Mouse (Mus musculus): ENCODE results near the gene Bicral. TPM values are rescaled to one million over a fixed set of nuclear protein-coding genes. Genes with fewer than 3 reads are reported as not detected.
A peak's percentile ranks its signal among the peaks of the same experiment; 100 is the strongest.
"Not testable (repeated sequence)": the region's sequence is repeated elsewhere in the genome, so short reads cannot be mapped to it uniquely, and the experiment has no call there.

Bicral gene
- total RNA-seq, 2 experiments from 2014 or later, result 15.0 to 16.7 TPM

DNA sequence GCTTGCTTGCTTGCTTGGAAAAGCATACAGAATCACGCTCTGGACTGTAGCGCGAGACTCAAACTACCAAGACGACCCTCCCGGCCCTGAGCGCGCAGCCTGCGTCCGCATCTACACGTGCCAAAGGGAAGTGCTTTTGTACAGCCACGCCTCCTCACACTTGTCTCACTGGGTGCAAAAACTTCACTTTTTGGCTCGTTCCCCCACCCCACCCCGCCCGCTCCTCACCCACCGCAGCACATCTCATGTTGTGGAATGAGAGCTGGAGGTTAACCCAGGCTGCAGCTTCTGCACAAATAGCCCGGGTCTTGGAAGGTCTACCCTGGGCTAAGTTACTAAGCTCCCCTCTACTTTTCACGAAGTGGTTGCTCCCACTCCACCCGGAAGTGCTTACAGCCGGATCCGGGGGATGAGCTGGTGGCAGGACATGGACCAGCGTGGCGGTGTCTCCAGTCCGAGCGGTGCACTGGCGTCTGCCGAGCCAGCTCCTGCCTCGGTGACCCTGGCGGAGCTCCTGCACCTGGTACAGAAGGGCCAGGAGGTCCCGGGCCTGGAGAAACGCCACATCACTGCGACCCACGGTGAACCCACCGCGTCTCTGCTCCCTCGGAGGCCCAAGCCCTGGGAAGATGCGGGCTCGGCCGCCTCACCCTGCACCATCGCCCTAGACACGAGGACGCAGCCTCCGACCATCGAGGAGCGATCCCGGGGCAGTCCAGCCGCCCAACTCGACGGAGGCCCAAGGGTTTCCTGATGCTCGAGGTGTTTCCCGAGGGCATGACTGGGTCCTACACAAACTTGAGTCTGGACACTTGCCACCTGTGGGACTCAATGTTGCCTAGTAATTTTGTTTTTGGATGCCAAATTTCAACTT, 85.6 kb downstream of the Bicral start, which contains the start of gene 2310039H08Rik:
Gene 2310039H08Rik, plus strand, starts transcription at position 232 of the 874 bp plus-strand sequence.
- intact Hi-C loops (cut with DNase I), result no loop called here
- peak; percentile 74 for DNase-seq (ENCODE audit: low spot score)

DNA sequence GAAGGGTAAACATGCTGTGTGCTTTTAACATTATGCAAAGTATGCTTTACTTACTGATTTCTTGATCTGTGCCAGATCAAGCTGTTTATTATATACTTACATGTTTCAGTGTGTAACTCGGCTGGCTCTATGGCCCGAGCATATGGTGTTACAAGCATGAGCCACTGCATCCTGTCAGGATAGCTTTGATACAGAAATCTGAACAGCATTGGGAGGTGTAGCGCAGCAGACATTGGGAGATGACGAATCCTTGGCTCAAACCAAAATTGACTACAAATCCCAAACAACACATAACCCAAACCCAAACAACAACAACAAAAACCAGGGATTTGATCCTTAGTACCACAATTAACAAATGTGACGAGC, 86.3 kb downstream of the Bicral start:
- intact Hi-C loops (cut with DNase I), result no loop called here

DNA sequence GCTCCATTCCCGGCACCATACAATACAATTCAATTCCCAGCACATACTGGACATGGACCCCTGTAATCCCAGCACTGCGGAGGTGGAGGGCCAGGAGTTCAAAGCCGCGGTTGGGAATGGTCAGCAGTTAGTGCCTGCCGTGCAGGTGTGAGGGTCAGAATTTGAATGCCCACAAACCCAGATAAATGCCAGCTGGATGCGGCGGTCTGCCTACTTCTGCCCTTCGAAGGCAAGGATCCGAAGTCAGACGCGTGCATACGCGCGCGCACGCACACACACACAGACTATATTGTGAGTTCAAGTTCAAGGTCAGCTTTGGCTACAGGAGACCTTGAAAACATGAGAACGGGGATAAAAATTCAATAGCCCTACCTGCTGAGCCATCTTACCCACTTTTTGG, 86.7 kb downstream of the Bicral start:
- intact Hi-C loops (cut with DNase I), result no loop called here

More for the DNA sequence above, 86.3 kb downstream of the Bicral start:
- DNase-seq (ENCODE audit: low spot score), result no peak

DNA sequence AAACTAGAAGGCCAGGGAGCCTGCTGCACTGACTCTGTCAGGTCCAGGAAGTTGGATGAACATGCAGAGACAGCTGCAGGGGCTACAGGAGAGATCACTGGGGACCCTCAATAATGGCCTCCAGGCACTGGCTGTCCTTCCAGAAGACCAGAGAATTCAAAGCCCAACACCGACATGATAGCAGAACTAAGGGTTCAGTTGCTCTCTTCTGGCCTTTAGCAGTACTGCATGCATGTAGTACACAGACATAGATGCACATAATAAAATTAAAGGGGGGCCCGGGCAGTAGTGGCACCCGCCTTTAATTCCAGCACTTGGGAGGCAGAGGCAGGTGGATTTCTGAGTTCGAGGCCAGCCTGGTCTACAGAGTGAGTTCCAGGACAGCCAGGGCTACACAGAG, 87.3 kb downstream of the Bicral start:
- no peak for DNase-seq (ENCODE audit: low spot score)
- intact Hi-C loops (cut with DNase I), result no loop called here

More for the DNA sequence above, 86.7 kb downstream of the Bicral start:
- no peak for DNase-seq (ENCODE audit: low spot score)

DNA sequence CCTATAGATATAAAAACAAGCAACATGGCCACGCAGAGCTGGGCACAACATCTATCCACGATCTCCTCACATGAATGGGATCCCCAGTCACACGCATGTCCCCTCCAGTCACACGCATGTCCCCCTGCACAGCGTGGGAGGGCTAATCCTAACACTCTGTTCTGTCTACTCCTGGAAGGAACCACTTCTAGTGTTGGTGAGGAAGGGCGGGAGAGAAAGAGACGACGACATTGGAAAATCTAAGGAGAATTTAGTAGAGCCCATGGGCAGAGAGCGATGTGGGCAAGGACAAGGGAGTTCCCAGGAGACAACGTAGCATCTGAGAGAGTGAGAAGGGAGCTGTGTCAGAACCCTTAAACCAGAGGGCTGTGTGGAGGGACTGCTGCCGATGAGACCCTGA, 87.7 kb downstream of the Bicral start:
- DNase-seq (ENCODE audit: low spot score), result no peak
- intact Hi-C loops (cut with DNase I), result no loop called here

DNA sequence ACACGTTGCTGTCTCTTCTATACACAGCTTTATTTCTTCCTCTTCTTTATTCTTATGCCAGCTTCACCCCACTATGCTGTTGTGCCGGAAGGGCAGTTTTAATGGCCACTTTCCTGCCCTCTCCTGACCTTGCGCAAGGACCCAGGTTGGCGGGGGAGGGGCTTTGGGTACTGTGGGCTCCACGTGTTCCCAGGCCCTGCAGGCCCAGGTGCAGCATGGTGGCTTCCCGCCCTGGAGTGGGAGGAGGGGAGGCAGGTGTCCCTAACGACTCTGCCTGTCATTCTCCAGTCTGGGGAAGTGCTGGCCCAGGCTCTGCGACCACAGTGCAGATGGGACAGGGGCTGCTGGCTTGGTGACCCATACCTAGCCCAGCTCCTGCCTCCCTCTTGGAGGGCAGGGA, 90.4 kb downstream of the Bicral start:
- DNase-seq (ENCODE audit: low spot score), result no peak
- intact Hi-C loops (cut with DNase I), result no loop called here

DNA sequence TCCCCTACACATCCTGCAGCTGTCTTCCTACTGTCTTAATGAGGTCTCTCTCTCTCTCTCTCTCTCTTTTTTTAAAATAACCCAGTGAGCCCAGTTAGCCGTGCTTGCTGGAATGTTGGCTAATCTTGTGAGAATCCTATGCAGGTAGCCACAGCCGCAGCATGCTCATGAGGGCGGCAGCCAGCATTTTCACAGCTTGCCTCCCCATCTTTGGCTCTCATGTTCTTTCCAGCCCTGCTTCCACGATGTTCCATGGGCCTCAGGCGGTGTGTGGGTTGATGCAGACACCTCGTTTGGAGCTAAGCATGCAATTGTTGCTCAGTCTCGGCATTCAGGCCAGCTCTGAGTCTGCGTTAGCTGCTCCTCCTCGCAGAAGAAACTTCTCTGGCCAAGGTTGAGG, 93.4 kb downstream of the Bicral start:
- intact Hi-C loops (cut with DNase I); DNase-seq (ENCODE audit: low spot score): not testable (repeated sequence)

DNA sequence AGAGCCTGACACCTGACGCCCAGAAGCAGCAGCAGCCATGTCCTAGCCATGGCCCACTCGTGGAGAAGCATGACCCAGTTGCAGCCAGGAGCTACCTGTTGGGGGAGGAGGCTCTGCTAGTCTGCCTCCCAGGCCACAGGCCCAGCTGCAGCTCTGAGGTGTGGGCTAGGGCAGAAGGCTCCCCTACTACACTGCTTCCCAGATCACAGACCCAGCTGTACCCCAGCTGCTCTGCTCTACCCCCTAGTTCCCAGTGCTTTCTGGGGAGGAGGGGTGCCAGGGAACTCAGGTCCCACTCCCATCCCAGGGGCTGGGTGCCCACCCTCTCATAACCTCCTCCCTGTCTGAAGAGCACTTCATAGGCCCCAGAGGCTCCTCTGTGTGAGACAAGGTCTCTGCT, 94.7 kb downstream of the Bicral start, which contains the start of gene Ptcra:
Gene Ptcra, minus strand, starts transcription at position 169 of the 400 bp plus-strand sequence.
- DNase-seq (ENCODE audit: low spot score), result no peak
- intact Hi-C loops (cut with DNase I), result no loop called here

DNA sequence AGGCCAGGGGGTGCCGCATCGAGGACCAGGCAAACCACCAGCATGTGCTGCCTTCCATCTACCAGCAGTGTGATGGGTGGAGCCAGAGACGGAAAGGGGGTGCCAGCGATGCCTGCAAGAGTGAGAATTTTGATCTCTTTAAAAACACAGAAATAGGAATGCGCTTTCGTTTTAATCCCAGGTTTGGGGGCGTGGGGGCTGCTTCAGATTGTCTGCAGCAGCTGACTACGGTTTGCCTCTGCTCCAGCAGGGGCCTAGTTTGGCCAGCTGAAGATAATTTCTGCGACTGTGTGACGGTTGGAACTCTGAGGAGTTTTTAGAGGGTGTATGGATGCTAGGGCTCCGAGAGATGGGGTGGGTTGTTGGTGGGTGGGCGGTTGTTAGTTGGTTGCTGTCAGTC, 99.5 kb downstream of the Bicral start:
- no peak for DNase-seq (ENCODE audit: low spot score)
- intact Hi-C loops (cut with DNase I), result no loop called here

DNA sequence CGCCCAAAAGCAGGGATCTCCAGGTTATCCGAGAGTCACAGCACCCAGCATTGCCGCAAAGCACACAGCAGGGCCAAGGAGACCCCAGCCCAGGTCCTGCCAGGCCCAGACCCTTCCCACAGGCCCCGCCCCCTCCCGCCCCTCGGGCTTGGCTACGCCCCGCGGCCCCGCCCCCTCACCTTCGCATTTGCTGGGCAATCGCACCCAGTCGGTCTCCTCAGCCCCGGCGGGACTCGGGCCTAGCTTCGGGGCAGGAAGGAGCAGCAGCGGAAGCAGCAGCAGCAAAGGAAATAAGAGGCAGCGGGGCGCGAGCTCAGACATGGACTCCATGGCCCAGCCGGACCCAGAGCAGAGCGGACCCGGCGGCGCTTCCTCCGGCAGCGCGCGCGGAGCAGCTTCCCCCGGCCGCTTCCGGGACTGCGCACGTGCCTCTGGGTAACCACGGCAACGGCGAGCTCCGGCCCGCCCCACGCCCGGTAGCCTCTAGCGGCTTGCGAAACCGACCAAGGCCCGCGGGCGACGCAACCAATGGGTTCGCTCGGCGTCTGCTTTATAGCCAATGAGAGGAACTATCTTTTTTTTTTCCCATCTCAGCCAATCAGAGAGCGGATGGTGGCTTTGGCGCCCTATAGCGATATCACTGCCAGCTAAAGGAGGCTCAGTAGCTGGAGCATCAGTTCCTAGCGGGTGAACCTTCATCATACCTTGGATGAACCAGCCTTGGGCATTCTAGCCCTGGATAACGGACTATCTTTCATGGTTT, 106.3 kb downstream of the Bicral start, which contains the start of gene Cnpy3:
Gene Cnpy3, minus strand, starts transcription at position 421 of the 763 bp plus-strand sequence.
- DNase-seq (ENCODE audit: low spot score), result peak; percentile 95
- intact Hi-C loops (cut with DNase I), result no loop called here

DNA sequence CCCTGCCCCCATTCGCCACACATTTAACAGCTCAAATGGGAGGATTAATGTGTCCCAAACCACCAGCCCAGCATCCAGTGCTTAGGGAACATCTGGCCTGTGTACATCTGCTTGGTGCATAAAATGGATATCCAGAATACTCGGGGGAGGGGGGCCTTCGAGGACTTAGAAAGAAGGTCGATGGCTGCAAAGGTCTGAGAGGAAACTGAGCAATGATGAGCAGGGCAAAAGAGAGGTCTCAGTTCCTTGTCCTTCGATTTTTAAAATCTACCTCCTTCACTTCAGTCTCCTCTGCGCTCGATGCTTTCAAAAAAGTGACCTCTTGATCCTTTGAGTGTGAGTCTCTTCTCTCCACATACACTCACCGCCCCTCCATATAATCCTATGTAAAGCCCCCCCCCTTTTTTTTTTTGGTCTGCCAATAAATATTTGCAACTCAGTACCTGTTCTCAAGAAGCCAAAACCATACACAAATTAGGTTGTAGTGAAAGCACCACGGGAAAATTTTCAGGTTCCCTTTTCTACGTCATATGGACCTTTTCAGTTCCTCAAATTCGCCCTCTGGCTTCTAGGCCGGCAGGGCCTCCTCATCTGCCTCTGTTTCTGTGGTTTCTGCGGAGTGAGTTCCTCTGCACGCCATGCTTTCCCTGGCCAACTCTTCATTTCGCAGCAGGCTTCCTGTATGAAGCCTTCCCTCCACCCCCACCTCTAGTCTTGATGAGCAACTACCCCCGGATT, 107.1 kb downstream of the Bicral start:
- DNase-seq (ENCODE audit: low spot score), result no peak
- intact Hi-C loops (cut with DNase I), result no loop called here

DNA sequence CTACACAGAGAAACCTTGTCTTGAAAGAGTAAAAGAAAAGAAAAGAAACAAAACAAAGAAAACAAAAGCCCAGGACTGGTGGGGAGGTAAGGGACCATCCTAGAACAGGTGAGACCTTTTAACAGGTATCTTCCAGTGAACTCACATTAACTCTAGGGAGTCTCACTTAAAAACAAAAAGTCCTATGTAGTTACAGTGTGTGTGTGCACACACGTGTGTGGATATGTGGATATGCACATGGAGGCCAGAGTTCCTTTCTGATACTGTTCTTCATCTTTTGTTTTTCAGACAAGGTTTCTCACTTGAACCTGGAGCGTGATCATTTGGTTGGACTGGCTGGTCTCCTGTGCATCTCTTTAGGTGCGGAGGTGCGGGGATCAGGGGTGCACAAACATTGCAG, 107.7 kb downstream of the Bicral start:
- intact Hi-C loops (cut with DNase I), result no loop called here
- DNase-seq (ENCODE audit: low spot score), result no peak

DNA sequence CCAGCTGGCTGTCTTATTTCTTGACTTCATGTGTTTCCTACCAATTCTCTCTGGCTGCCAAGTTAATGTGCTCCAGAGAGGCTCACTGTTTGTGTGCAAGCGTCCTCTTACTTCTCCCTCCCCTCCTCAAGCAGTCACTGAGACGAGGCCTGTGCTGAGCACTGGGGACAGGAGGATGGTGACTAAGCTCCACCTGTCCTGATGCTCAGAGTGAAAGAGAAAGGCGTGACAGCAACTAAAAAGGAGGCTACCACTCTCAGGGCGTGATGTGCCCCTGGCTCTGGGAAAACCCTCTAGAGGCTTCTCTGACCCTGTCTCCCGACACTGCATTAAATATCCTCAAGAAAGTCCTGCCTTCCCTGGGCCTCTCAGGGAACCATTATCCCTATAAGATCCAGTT, 109.0 kb downstream of the Bicral start:
- DNase-seq (ENCODE audit: low spot score), result no peak
- intact Hi-C loops (cut with DNase I), result no loop called here

Other genes starting within 250 kb of the Bicral start
- gene Ptk7, start 229.0 kb downstream of the Bicral start, total RNA-seq (2021), result 1 to 10 TPM; 3.3 to 4.1 TPM
- gene Klc4, start 212.5 kb downstream of the Bicral start, total RNA-seq (2021), result 10 to 100 TPM; 26.3 to 27.1 TPM
- 100 to 1,000 TPM; 125 to 132 TPM for gene Mrpl2, start 212.3 kb downstream of the Bicral start, total RNA-seq (2021)
- 10 to 100 TPM; 21.3 to 23.0 TPM for gene Cul7, start 208.1 kb downstream of the Bicral start, total RNA-seq (2021)
- 10 to 100 TPM in 1 of 2 experiments, 1 to 10 TPM in 1; 9.9 to 10.8 TPM for gene Rrp36, start 184.1 kb downstream of the Bicral start, total RNA-seq (2021)
- 10 to 100 TPM; 48.6 to 53.8 TPM for gene Mea1, start 179.7 kb downstream of the Bicral start, total RNA-seq (2021)
- 100 to 1,000 TPM in 1 of 2 experiments, 10 to 100 TPM in 1; 95.5 to 107 TPM for gene Klhdc3, start 177.6 kb downstream of the Bicral start, total RNA-seq (2021)
- 10 to 100 TPM; 33.2 to 34.9 TPM for gene Ppp2r5d, start 153.4 kb downstream of the Bicral start, total RNA-seq (2021)
- 10 to 100 TPM; 29.9 to 32.2 TPM for gene Pex6, start 147.0 kb downstream of the Bicral start, total RNA-seq (2021)
- gene Gnmt, start 129.3 kb downstream of the Bicral start, total RNA-seq (2021), result 1 to 10 TPM in 1 of 2 experiments, under 1 TPM in 1; 0.92 to 2.3 TPM
- 10 to 100 TPM; 18.8 to 20.1 TPM for gene Cnpy3, start 106.3 kb downstream of the Bicral start, total RNA-seq (2021)
- not detected for gene Ptcra, start 94.8 kb downstream of the Bicral start, total RNA-seq (2021)
- 10 to 100 TPM; 26.1 to 28.2 TPM for gene 2310039H08Rik, start 85.8 kb downstream of the Bicral start, total RNA-seq (2021)
- 10 to 100 TPM; 56.0 to 58.6 TPM for gene Rpl7l1, start 75.8 kb downstream of the Bicral start, total RNA-seq (2021)
- 10 to 100 TPM; 15.5 to 17.7 TPM for gene Tbcc, start 32.2 kb upstream of the Bicral start, total RNA-seq (2021)
- gene Prph2, start 52.0 kb upstream of the Bicral start, total RNA-seq (2021), result not detected
- 10 to 100 TPM; 65.7 to 73.5 TPM for gene Ubr2, start 152.1 kb upstream of the Bicral start, total RNA-seq (2021)